Mouse (Mus musculus) adrenal gland, postnatal 14 days (tissue): ENCODE results near the gene Socs1. TPM values are rescaled to one million over a fixed set of nuclear protein-coding genes. Genes with fewer than 3 reads are reported as not detected.
A peak's percentile ranks its signal among the peaks of the same experiment; 100 is the strongest.

Experiments
- DNase-seq: peaks from one replicate; pipeline ENCODE4 v3.0.0; 2021; ENCODE audit warnings: mixed read lengths
- total RNA-seq: library from RNA; stranded (reverse); gene quantifications from 2 replicates; pipeline ENCODE4 v1.2.3, GENCODE M21; 2021

Gene Socs1
- total RNA-seq, 1 experiment from 2014 or later: 2.4 TPM

GRCm38 (mm10) chr16:10786782-10787547 is 1.6 kb upstream of the Socs1 start:
- DNase-seq: no peak

GRCm38 (mm10) chr16:10786288-10786687 is 952 bp upstream of the Socs1 start:
- peak; percentile 91 for DNase-seq

GRCm38 (mm10) chr16:10784793-10785370 is 454 bp downstream of the Socs1 start:
- peak; percentile 97 for DNase-seq

- peak; percentile 74 for DNase-seq
Observed at GRCm38 (mm10) chr16:10783883-10784792, 1.2 kb downstream of the Socs1 start.

GRCm38 (mm10) chr16:10783451-10783850 is 1.9 kb downstream of the Socs1 start:
- DNase-seq: no peak

GRCm38 (mm10) chr16:10783152-10783434 is 2.2 kb downstream of the Socs1 start:
- DNase-seq: no peak

- DNase-seq: no peak
Observed at GRCm38 (mm10) chr16:10782377-10783151, 2.8 kb downstream of the Socs1 start.

- no peak for DNase-seq
Observed at GRCm38 (mm10) chr16:10781862-10782371, 3.4 kb downstream of the Socs1 start.

GRCm38 (mm10) chr16:10780631-10781120 is 4.7 kb downstream of the Socs1 start:
- DNase-seq: no peak

GRCm38 (mm10) chr16:10777579-10778160 is 7.7 kb downstream of the Socs1 start:
- peak; percentile 52 for DNase-seq

- peak; percentile 64 for DNase-seq
Observed at GRCm38 (mm10) chr16:10776322-10776721, 9.0 kb downstream of the Socs1 start.

- peak; percentile 49 for DNase-seq
Observed at GRCm38 (mm10) chr16:10774726-10775125, 10.6 kb downstream of the Socs1 start.

GRCm38 (mm10) chr16:10773543-10773942 is 11.8 kb downstream of the Socs1 start:
- DNase-seq: no peak

GRCm38 (mm10) chr16:10771769-10772510 is 13.4 kb downstream of the Socs1 start:
- peak; percentile 57 for DNase-seq

GRCm38 (mm10) chr16:10770531-10771325 is 14.6 kb downstream of the Socs1 start:
- DNase-seq: no peak

- DNase-seq: peak; percentile 79
Observed at GRCm38 (mm10) chr16:10769661-10770060, 15.7 kb downstream of the Socs1 start.

GRCm38 (mm10) chr16:10768821-10769220 is 16.5 kb downstream of the Socs1 start:
- peak; percentile 82 for DNase-seq

- DNase-seq: peak; percentile 86
Observed at GRCm38 (mm10) chr16:10767158-10767557, 18.2 kb downstream of the Socs1 start.

GRCm38 (mm10) chr16:10764323-10764722 is 21.0 kb downstream of the Socs1 start:
- DNase-seq: no peak
